Mouse (Mus musculus): ENCODE data around the gene Nup98. TPM values are rescaled to one million over a fixed set of nuclear protein-coding genes. Genes with fewer than 3 reads are reported as not detected.
A peak's percentile ranks its signal among the peaks of the same experiment; 100 is the strongest.

Nup98 gene
- 10 to 100 TPM; 34.1 to 42.1 (median 39.1) TPM for polyA plus RNA-seq (2017; shearing (Covaris generic))

DNA sequence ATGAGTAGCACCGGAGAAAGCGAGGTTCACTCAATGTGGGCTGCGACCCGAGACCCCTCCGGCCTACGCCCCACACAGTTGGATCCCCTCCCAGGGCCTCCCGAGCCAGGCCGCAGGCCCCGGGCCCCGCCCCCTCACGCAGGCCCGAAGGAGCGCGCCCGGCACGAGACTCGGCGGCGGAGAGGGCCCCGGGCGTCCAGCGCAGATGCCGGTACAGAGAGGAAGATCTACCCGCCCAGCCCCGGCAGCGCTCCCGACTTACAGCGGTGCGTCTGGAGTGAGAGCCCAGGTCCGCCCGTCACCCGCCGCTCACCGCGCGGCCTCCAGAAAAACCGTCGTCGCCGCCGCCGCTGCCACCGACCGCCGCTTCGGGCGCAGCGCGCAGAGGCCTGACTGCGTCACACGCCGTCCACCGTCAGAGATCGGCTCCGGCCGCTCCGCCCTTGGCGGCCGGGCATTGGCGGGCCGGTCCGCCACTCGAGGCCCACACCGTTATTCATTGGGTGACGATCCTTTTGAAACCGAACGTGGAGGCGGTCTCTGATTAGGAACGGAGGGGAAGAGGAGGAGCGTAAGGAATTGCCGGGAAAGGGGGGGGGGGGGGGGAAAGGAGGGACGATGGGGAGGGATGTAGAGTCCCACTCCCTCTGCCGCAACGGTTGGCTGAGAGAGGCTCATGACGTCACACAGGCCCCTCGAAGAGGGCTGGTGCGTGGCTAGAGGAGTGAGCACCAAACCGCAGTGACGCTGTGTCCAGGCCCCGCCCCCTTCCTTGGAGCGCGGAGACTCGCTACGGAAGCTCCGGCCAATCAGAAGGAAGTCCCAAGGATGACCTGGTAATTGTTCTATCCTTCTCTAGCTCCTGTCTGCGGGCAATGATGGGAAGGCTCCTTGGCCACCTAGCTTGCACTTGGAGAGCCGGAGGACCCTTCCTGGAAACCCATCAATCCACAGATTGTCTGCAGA, at the start of gene Nup98, which contains the start of gene Pgap2:
Nup98 (minus strand) TSS at position 421 of the 966 bp plus-strand sequence.
Pgap2 (plus strand) TSS at position 453 of the 966 bp plus-strand sequence.
- ATAC-seq: peak; percentile 85

DNA sequence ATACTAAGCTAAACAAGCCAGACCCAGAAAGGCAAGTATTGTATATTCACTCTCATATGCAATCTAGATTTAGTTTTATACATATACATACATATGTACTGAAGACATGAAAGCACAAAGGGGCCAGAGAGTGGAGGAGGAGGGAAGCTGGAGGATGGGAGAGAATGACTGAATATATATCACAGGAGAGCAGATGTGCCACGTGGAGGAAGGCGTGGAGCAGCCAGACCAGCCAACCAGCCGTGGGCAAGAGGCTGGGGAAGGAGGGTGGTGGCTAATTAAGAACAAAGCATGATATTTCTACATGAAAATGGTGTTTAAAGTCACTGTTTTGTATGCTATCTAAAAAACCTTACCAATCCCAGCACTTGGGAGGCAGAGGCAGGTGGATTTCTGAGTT, 48.8 kb upstream of the Nup98 start:
- ATAC-seq: no peak

DNA sequence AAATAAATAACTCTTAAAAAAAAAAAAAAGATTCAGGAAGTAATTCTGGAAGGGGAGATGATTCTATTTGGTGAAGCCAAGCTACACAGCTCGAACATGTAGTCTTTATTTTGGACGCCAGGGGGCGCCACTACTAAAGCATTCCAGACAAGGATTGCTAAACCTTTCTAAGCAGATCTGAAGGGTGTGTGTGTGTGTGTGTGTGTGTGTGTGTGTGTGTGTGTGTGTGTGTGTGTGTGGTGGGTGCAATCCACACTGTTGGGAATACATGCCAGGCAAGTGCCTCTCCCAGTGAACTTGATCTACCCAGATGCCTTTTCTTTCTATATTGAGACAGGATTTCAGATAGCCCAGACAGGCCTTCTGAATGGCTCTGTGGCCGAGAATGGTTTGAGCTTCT, 48.2 kb upstream of the Nup98 start:
- peak; percentile 84 for ATAC-seq

DNA sequence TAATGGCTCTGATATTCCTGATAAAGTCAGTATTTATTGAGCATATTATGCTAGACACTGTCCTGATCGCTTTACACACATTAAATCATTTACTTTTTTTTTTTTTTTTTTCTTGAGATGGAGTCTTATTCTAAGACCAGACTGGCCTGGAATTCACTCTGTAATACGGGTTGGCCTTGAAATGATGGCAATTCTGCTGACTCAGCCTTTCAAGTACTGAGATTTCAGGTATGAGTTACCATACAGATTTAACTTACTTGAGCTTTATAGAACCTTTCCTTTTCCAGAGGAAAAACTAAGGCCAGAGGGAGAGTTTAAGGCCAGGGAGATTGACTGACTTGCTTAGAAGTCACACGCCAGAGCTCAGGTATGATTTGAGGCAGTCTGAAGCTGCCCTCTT, 46.7 kb upstream of the Nup98 start:
- ATAC-seq: no peak

DNA sequence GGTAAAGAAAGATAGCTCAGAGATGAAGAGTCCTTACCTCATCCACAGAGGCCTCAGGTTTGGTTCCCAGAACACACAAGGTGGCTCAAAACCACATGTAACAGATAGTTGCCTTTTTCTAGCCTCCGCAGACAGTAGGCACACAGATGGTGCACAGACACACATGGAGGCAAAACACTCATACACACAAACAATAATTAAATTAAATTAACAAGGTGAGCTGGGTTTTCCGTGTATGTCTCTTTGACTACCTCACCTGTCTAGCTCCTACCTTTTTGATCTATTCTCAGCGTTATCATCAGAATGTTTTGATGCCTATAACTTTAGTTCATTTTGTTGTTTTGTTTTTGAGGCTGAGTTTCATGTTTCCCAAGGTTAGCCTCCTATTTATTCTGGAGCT, 46.0 kb upstream of the Nup98 start, which contains the start of gene Rhog:
Rhog (minus strand) TSS at position 101 of the 400 bp plus-strand sequence.
- ATAC-seq: no peak

DNA sequence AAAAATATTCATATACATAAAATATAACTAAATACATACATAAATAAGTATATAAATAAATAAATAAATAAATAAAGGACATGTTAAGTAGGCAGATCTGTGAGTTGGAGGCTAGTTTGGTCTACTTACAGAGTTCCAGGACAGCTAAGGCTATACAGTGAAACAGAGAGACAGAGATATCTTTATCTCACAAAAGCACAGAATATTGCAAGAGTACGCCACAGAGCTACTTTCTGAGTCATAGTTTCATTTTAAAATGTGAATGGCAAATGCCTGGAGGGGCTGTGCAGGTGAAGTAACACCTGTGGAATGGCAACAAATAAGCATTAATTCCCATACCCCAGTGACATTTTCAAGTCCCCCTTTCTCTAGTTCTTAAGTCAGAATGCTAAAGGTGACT, 43.7 kb upstream of the Nup98 start:
- no peak for ATAC-seq

DNA sequence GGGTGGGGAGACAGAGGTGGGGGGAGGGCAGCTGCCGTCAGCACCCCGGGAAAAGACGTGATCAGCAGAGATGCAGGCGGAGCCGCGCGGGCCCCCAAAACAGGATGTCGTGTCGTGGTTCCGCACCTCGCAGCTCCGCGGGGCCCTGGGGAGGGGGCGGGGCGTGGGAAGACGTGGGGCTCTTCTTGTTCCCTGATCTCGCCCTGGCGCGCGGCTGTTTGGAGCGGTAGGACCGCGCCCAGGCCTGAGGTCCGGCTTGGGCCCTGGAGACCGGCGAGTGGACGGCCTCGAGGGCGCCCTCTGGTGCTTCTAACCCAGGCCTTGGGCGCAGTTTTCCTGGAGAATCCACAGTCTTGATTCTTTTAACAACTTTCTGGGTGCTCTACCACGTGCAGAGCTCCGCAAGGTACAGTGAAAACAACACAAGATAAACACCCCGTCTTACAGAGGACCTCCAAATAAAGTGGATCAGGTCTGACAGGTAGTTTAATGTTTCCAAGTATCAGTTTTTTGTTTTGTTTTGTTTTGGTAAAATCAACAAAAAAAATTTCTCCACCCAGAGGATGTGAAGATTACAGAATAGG, 40.7 kb upstream of the Nup98 start:
- ATAC-seq: peak; percentile 69

DNA sequence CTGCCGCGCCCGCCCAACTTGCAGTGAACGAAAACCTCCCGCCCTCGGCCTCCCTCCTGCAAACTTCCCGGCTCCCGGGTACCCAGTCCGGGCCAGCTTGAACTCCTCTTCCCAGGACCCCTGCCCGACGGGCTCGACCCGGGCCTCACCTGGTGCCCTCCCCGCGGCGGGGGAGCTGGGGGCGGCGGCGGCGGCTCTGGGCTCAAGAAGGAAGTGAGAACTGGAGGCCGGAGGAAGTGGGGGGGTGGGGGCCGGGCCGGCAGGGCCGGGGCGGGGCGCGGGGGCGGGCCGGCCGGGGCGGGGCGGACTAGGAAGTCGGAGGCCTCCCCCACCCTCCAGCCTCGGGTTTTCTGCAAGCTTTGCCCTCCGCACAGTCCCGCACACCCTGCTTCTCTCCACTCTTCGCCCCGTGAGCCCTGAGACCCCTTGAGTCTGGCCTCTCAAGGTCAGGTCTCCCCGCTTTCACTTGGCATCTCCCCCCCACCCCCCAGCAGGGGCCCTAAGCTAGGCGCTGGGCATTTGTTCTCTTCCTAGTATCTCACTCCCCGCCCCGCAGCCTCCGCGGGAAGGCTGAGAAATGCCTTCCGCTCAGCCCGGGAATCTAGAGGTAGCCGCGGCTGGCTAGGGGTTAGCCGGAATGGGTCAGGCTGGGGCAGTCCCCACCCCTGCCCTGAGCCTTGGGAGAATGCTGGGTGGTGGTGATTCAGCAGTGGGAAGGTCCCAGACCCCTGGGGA, 40.1 kb upstream of the Nup98 start:
- peak; percentile 24 for ATAC-seq

DNA sequence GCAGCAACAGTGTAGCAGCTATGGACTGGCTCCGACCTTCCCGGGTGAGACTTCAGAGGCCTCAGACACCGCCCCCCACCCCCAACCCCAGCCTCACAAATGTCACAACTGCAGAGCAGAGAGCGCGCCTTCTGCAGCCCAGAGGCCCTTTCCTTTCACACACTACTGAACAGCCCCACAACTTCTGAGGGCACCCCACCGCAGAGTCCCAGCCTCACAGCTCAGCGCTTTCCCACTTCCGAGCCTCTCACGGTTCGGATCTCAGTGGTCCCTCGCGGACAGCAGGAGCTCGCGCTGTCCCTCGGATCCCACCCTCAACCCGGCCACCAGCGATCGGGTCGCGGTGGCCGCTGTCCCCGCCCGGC, 39.5 kb upstream of the Nup98 start:
- ATAC-seq: peak; percentile 55

DNA sequence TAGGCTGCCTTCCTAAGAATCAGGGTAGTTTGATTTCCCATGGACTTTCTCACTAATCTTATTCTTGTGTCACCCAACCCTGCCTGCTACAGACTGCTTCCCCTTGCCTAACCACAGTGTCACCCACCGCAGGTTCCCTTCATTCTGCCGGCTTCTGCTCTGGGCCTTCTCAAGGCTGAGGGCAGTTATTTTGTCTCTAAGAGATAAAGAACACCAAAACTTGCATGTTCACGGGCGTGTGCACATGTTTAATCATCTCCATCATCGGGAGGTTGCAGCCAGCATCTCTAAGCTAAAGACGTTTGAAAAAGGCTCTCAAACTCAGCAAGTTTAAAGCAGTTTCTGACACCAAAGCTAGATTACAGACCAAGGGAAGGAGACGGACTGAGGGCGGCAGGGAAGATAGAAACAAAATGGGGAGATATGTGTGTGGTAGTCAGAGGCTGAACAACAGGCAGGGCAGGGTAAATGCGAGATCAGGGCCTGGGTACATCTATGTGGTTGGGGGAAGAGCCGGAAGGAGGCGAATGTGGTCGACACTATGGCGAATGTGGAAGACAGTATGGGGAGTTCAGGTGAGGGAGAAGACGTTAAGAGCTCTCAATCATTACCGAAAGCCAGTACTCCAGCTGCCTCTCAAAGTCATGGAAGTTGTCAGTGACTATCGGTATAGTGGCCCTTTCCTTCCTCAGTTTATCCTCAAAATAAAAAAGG, 38.9 kb upstream of the Nup98 start:
- ATAC-seq: peak; percentile 13

DNA sequence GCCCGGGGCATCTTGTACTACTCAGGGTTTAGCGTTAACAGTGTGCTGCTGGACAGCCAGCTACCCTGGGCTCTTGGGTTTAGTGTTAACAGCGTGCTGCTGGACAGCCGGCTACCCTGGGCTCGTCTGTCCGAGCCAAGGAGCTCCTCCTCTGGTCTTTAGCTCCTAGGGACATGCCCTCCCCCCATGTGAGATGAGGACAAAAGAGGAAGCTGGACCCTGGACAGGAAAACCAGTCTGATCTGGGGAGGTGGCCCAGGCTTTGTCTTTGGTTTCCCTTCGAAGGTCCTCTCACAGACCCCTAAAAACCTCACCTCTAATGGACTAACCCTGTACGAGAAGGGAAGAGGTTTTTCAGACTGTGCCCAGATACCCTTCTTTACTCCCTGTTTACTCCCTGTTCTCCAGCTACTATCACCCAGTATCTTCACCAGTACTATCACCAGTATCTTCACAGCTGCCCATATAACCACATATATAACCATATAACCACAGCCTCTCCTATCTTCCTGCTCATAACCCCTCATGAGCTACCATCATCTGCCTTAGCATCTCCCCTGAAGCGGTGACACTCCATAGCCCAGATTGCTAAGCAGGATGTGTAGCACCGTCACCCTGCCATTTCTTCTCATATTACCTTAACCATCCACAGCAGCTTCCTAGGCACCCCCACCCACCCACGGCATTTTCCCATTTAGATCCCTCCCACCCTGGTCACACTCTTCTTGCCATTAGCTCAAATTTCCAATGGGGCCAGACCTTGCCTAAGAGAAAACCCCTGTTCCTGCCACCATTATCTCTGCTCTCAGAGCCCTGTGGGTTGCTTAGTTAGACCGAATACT, 37.2 kb upstream of the Nup98 start:
- peak; percentile 5 for ATAC-seq

DNA sequence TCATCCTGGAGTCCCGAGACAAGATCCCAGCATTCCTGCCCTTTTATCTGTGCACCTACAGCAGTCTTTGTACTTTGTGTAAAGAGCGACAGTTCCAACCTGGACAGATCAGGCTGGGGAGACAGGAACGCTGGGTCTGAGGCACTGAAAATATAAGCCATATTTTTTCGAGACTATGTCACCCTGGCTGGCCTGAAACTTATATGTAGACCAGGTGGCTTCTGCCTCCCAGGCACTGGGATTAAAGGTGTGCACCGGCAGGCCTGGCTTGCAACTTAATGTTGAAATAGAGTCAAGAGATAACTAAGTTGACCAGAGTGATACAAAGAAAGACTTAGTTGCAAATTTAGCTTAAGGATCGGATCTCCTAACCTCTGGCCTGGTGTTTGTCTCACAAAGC, 36.3 kb upstream of the Nup98 start:
- no peak for ATAC-seq

DNA sequence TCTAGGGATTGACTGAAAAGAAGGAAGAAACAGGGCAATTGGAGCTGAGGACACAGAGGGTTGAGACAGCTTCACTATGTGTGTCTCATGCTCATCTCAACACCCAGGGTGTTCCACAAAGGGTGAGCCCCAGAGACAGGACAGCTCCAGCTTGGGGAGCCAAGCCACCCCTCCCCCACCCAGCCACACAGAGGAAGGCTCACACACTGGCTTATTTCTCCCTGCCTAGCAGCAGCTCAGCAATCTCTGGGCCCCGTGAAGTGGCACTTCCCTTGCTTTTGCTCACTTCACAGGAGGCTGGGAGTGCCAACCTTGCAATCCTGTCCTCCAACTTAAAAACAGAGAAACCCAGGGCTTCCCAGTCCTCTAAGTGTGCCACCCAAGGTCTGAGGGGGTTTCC, 35.8 kb upstream of the Nup98 start:
- no peak for ATAC-seq

DNA sequence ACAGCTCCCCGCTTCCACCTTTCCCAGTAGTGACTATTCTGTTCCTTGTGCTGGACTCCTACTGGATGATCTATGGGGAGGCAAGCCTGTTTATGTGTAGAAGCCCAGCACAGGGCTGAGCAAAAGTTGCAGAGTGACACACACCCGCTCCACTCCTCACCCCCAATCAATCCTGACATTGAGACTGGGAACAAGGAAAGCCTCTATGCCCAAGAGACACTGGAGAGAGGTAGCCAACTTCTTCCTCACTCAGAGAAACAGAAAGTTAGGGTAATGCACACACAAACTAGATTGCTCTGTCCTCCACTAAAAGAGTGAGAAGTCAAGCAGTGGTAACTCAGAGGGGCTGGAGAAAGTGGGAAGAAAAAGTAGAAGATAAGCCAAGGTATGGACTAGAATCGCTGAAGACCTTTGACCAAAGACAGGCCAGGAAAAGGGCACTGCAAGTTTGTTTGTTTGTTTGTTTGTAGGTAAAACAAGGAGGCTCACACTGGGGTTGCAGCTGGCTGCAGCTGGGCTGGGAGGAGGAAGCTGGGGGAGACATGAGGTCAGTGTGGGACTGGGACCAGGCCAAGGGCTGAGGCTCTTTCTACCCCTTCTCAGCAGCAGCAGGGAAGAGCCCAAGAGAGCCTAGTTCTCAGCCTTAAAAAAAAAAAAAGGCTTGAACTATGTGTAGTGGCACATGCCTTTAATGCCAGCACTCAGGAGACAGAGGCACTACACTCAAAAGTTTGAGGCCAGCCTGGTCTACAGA, 35.0 kb upstream of the Nup98 start:
- ATAC-seq: no peak

DNA sequence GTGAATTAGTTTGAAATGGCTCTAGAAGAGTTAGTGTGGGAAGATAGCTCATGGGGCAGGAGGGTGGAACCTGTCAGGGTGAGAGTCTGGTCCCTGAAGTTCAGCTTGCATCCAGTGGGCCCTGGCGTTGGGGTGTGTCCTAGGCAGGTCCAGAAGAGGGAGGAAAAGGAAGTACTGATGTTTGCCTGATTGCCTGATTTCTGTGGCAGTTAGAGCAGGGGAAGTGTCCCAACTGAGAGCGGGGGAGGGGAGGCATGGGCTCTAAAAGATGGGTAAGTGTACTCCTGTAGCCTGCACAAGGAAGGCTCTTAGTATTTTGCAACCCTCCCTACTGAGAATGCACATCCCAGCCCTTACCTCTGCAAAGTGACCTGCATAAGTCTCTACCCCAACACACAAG, 33.9 kb upstream of the Nup98 start:
- no peak for ATAC-seq

DNA sequence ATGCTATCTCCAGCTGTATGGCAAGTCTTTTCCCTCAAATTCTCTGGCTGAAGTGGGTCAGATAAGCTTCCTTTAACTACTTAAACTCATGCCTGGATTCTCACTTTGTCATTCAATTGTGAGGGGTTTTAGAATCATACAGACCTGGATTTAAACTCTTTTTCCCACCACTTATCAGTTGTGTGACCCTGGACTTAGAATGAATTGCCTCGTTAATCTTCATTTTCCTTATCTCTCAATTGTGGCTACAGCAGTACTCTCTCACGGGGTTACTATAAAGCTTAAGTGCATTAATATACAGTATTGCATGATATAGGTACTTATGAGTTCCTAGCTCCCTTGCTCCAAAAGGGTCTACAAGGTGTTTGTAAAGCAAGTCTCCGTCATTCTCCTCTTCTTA, 32.9 kb upstream of the Nup98 start:
- no peak for ATAC-seq

DNA sequence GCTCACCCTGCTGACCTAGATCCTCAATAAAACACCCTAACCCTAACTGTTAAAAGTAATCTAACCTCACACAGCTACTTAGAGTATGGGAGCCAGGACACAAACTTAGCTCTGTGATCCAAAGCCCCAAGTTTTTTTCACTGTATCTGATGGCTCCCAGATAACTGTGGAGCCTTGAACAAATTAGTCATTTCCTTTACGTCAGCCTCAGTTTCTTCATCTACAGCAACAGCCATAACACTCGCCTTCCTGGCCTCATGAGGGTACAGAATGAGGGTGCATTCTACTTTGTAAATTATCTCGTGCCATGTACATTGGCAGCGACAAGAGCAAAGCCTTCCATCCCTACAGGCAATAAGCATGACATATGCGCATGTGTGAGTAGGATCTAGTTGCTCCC, 32.4 kb upstream of the Nup98 start:
- no peak for ATAC-seq

DNA sequence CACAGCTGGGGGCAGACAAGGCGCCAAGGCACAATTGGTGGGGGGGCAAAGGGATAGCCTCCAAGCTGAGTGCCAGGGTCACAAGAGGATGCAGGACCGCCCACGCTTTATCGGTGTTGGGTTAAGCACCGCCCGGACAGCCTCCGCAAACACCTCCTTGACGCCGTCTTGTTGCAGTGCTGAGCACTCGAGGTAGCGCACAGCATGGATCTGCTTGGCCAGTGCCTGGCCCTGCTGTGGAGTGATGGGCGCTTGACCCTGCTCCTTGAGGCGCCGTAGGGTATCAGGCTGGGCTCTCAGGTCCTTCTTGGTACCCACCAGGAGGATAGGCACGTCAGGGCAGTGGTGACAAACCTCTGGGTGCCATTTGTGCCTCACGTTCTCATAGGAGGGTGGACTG, 29.6 kb upstream of the Nup98 start:
- no peak for ATAC-seq

DNA sequence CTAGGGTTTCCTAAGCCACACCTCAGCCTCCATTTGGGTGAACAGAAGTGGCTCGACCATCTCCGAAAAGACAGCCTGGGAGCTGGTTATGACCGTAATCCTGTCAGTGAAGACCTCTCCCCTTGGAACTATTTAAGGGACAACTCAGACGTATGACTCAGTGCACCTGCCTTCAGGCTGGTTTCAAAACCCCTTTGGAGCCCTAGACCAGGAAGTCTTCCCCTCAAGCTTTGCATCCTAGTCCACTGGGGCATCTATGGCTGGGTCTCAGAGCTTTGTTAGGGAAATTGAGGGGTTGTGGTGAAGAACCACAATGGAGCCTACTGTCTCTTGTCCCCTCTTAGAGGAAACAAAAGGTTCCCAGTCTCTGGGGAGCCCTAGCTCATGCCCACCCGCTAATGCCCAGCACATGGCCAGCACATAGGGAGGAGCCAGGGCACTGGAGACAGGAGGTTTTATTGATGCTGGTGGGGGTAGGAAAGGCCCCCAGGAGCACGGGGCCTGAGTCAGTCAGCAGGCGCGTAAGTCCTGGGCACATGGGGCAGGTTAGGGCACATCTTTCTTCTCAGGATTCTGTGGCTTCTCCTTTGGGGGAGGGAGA, 28.8 kb upstream of the Nup98 start:
- ATAC-seq: no peak

DNA sequence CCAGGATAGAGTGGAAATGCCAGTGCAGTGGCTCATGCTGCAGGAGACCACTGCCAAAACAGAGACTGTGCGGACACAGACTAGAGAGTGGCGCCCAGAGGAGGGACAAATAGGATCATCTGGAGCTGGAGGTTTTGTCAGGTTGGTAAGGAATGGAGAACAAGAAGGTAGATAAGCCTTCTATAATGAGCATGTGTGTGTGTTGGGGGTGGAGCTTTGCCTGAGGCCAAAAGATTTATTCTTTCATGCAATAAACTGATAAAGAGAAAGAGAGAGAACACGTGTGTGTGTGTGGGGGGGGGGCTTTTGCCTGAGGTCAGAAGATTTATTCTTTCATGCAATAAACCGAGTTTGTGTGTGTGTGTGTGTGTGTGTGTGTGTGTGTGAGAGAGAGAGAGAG, 23.1 kb upstream of the Nup98 start:
- ATAC-seq: no peak

DNA sequence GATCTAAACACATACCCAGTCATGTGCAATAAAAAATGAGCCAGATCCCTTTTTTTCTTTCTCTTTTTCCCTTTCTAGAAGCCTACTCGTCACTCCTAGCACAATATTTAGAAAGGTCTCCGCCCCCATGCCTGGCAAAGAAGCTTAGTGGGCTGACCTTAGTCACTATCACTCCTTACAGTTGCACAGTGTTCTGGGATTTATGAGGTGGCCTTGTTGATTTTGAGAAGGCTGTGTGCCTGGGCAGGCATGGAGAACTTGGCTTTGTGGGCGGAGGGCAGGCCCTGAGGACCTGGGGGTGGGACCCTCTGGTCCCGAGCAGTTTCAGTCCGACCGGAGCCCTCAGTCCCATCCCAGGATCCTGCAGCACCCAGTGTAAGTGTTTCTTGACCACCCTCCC, 19.8 kb upstream of the Nup98 start:
- ATAC-seq: no peak
